Mouse (Mus musculus): ENCODE data around the gene Rnf213. TPM values are rescaled to one million over a fixed set of nuclear protein-coding genes. Genes with fewer than 3 reads are reported as not detected.

Rnf213 gene
- polyA plus RNA-seq, 1 experiment from 2014 or later: 8.5 TPM

DNA sequence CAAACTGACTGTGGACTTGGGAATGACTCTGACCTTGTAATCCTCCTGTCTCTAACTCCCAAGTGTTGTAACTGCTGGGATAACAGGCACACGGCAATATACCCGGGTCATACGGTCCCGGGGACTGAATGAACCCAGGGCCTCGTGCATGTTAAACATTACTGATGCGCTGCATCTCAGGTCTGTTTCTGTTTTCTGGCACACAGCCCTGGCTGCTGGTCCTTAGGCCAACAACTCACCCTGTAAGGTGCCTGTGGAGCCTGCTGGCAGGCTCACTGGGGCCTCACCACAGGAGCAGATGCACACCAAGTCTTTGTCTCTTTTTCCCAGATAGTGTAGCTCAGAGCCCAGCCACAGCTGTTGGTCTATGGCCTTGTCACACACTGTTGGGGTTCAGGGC, 14.5 kb downstream of the Rnf213 start:
- no peak for ATAC-seq (ENCODE audit: insufficient number of reproducible peaks, low FRiP score)
- Histone ChIP-seq H3K27me3 (replicated peaks) (no peaks in the 10 kb centered on the region), H3K27ac (ENCODE audit: poor library complexity, severe bottlenecking) (no peak overlapping the region), H3K9me3 (replicated peaks) (peaks cover 4% of the 10 kb centered on the region; the same call in 1 of the 2 replicates), H3K4me1 (replicated peaks) (no peaks in the 10 kb centered on the region), H3K4me2 (no peak overlapping the region), H3K36me3 (peaks cover 71% of the 10 kb centered on the region), H3K9ac (no peak overlapping the region), H3K4me3 (no peak overlapping the region)
- WGBS: 88% methylated on average over 6 of the region's 6 CpGs

DNA sequence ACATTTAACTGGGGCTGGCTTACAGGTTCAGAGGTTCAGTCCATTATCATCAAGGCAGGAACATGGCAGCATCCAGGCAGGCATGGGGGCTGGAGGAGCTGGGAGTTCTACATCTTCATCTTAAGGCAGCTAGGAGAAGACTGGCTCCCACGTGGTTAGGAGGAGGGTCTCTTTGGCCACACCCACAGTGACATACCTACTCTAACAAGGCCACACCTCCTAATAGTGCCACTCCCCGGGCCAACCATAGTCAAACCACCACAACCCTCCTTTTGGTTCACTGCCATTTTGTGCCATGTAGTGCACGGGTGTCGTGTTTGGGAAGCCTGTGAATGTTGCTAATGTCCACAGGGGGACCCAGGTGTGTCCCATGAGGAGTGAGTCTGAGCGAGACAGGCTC, 15.1 kb downstream of the Rnf213 start:
- Histone ChIP-seq H3K36me3 (peaks cover 68% of the 10 kb centered on the region), H3K9ac (no peak overlapping the region), H3K9me3 (replicated peaks) (peaks cover 4% of the 10 kb centered on the region; the same call in 1 of the 2 replicates), H3K4me3 (no peak overlapping the region), H3K27me3 (replicated peaks) (no peaks in the 10 kb centered on the region), H3K27ac (ENCODE audit: poor library complexity, severe bottlenecking) (no peak overlapping the region), H3K4me1 (replicated peaks) (no peaks in the 10 kb centered on the region), H3K4me2 (no peak overlapping the region)
- WGBS: 56% methylated on average over 5 of the region's 5 CpGs
- ATAC-seq (ENCODE audit: insufficient number of reproducible peaks, low FRiP score): no peak

DNA sequence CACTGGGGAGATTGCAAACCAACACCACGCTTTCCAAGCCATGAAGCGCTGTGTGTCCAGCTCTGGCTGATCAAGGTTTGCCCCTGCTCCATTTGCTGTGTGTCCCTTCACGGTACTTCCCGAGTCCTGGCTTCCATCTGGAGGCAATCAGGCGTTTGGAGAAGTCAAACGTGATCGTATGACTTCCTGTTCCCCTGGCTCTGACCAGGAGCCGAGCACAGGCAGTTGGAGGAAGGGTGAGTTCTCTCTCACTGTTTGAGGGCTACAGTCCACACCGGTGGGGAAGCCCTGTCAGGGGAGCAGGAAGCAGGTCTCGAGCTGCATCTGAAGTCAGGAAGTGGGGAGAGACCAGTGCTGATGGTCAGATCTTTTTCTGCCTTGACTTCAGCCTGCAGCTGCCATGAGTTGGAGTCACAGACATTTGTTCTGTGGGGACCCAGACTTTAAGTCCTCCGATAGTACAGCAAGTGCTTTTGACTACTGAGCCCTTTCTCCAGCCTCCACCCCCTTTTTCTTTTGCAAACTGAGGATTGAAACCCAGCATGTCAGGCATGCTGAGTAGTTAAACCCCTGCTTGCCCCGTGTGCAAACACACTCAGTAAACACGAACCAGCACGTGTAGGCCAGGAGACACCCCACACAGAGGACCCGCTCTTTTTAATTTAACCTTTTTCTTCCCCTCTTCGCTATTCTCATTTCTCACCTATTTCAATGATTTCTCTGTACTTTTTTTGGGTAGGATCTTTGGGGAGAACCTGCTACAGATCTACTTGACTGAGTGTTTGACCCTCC, 26.6 kb downstream of the Rnf213 start:
- no peak for ATAC-seq (ENCODE audit: insufficient number of reproducible peaks, low FRiP score)
- Histone ChIP-seq H3K36me3 (peaks cover 78% of the 10 kb centered on the region), H3K4me3 (no peak overlapping the region), H3K9me3 (replicated peaks) (no peaks in the 10 kb centered on the region), H3K9ac (no peak overlapping the region), H3K4me2 (no peak overlapping the region), H3K27ac (ENCODE audit: poor library complexity, severe bottlenecking) (no peak overlapping the region; the same call in 1 of the 2 replicates), H3K4me1 (replicated peaks) (peaks cover 13% of the 10 kb centered on the region; the same call in 1 of the 2 replicates), H3K27me3 (replicated peaks) (no peaks in the 10 kb centered on the region)
- 55% methylated on average over 16 of the region's 16 CpGs for WGBS

DNA sequence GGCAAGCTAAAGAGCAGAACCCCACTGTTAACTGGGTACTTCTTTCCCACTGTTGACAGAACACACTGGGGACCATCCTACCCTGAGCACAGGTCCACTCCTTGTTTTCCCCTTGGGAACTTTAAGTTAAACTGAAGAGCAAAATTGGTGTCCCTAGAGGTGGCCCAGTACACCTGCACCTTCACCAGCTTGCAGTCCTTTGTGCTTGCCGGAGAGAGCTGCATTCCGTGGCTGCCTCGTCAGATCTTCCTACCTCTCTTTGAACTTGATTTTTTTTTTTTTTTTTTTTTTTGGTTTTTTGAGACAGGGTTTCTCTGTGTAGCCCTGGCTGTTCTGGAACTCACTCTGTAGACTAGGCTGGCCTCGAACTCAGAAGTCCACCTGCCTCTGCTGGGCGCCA, 27.5 kb downstream of the Rnf213 start:
- Histone ChIP-seq H3K9me3 (replicated peaks) (no peaks in the 10 kb centered on the region), H3K36me3 (peaks cover 79% of the 10 kb centered on the region), H3K4me1 (replicated peaks) (peaks cover 13% of the 10 kb centered on the region; the same call in 1 of the 2 replicates), H3K4me3 (no peak overlapping the region), H3K4me2 (no peak overlapping the region), H3K27ac (ENCODE audit: poor library complexity, severe bottlenecking) (no peak overlapping the region), H3K27me3 (replicated peaks) (no peaks in the 10 kb centered on the region), H3K9ac (no peak overlapping the region)
- ATAC-seq (ENCODE audit: insufficient number of reproducible peaks, low FRiP score): no peak
- 81% methylated on average over 5 of the region's 5 CpGs for WGBS

DNA sequence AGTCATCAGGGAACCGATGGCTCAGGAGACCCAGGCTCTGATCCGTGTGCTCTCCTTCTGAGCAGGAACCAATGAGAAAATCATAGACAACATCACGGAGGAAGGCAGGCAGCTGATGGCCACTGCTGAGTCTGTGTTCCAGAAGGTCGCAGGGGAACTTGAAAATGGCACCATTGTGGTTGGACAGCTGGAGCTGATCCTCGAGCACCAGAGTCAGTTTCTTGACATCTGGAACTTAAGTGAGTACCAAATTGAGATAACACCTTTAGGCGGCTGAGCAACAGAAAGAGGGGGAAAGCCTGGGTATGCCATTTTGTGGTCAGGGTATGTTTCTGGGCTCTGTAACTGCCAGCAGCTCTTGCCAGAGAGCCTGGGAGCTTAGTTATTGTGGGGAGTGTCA, 34.5 kb downstream of the Rnf213 start:
- Histone ChIP-seq H3K9me3 (replicated peaks) (no peaks in the 10 kb centered on the region; the same call in 1 of the 2 replicates), H3K9ac (no peak overlapping the region), H3K27me3 (replicated peaks) (no peaks in the 10 kb centered on the region), H3K36me3 (peaks cover 59% of the 10 kb centered on the region), H3K4me3 (no peak overlapping the region), H3K27ac (ENCODE audit: poor library complexity, severe bottlenecking) (no peak overlapping the region), H3K4me1 (replicated peaks) (peaks cover 19% of the 10 kb centered on the region), H3K4me2 (no peak overlapping the region)
- no peak for ATAC-seq (ENCODE audit: insufficient number of reproducible peaks, low FRiP score)
- WGBS: 69% methylated on average over 6 of the region's 6 CpGs

DNA sequence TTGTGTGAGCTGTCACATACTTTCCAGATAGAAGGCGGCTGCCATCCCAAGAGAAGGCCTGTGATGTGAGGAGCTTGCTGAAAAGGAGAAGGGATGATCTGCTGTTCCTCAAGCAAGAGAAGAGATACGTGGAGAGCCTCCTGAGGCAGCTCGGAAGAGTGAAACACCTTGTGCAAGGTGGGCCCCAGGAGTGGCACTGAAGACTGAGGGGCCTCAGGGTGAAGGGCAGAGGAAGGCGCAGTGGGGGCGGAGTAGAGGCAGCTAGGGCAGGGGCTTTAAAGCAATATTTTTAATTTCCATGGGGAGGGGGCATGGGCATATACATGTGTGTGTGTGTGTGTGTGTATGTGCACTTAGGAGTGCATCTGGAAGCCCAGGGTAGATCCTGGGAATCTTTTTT, 35.1 kb downstream of the Rnf213 start:
- no peaks in the 10 kb centered on the region for H3K27me3 ChIP-seq (replicated peaks)
- peak overlapping the region; percentile 69 for H3K4me2 ChIP-seq
- 70% methylated on average over 5 of the region's 5 CpGs for WGBS
- no peaks in the 10 kb centered on the region; the same call in 1 of the 2 replicates for H3K9me3 ChIP-seq (replicated peaks)
- 0 out of 2 replicates have a peak, but pooled peaks have one; percentile 23 for ATAC-seq (ENCODE audit: insufficient number of reproducible peaks, low FRiP score)
- no peak overlapping the region for H3K27ac ChIP-seq (ENCODE audit: poor library complexity, severe bottlenecking)
- peak overlapping the region; percentile 34; the same call in 1 of the 2 replicates for H3K4me3 ChIP-seq
- peaks cover 59% of the 10 kb centered on the region for H3K36me3 ChIP-seq
- 0 out of 2 replicates have a peak overlapping the region, but pooled peaks have one; percentile 36 for H3K9ac ChIP-seq
- peaks cover 19% of the 10 kb centered on the region for H3K4me1 ChIP-seq (replicated peaks)

DNA sequence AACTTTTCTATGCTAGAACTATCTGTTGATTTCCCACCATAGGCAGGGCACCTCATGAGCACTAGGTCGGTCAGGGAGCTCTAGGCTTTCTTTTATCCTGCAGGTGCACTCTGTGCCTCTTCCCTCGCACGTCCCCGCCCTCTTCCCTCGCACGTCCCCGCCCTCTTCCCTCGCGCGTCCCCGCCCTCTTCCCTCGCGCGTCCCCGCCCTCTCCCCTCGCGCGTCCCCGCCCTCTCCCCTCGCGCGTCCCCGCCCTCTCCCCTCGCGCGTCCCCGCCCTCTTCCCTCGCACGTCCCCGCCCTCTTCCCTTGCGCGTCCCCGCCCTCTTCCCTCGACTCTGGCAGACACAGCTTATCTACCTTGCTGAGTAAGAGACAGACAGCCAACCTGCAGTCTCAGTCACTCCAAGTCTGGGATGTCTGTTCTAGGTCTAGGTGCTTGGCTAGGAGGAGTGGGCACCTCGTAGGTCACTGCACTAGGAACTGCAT, 35.8 kb downstream of the Rnf213 start:
- WGBS: 3% methylated on average over 26 of the region's 35 CpGs
- H3K4me1 ChIP-seq (replicated peaks): peaks cover 19% of the 10 kb centered on the region
- H3K36me3 ChIP-seq: peaks cover 59% of the 10 kb centered on the region
- no peaks in the 10 kb centered on the region for H3K27me3 ChIP-seq (replicated peaks)
- H3K4me3 ChIP-seq: peak overlapping the region; percentile 34
- 0 out of 2 replicates have a peak overlapping the region, but pooled peaks have one; percentile 36 for H3K9ac ChIP-seq
- no peaks in the 10 kb centered on the region; the same call in 1 of the 2 replicates for H3K9me3 ChIP-seq (replicated peaks)
- peak overlapping the region; percentile 69 for H3K4me2 ChIP-seq
- ATAC-seq (ENCODE audit: insufficient number of reproducible peaks, low FRiP score): peak; percentile 70; the same call in 1 of the 2 replicates
- H3K27ac ChIP-seq (ENCODE audit: poor library complexity, severe bottlenecking): no peak overlapping the region

DNA sequence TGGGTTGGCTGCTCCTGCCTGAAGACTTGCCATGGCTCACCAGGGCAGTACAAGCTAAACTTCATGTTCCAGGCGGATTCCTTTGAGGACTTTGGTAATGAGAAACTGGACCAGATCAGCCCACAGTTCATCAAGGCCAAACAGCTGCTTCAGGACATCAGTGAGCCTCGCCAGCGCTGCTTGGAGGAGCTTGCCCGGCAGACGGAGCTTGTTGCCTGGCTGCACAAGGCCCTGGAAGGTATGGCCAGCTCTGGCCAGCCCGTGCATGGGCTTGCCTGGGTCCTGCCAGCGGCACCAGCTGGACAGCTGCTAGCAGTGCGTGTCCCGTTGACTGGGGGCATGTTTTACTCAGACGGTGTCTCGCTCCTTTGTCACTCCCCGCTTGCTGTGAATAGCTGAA, 38.6 kb downstream of the Rnf213 start:
- ATAC-seq (ENCODE audit: insufficient number of reproducible peaks, low FRiP score): no peak
- no peak overlapping the region for H3K9ac ChIP-seq
- H3K36me3 ChIP-seq: peaks cover 60% of the 10 kb centered on the region
- 89% methylated on average over 12 of the region's 12 CpGs for WGBS
- H3K27me3 ChIP-seq (replicated peaks): no peaks in the 10 kb centered on the region
- peaks cover 19% of the 10 kb centered on the region for H3K4me1 ChIP-seq (replicated peaks)
- H3K9me3 ChIP-seq (replicated peaks): no peaks in the 10 kb centered on the region; the same call in 1 of the 2 replicates
- H3K4me3 ChIP-seq: no peak overlapping the region
- no peak overlapping the region for H3K27ac ChIP-seq (ENCODE audit: poor library complexity, severe bottlenecking)
- H3K4me2 ChIP-seq: no peak overlapping the region

DNA sequence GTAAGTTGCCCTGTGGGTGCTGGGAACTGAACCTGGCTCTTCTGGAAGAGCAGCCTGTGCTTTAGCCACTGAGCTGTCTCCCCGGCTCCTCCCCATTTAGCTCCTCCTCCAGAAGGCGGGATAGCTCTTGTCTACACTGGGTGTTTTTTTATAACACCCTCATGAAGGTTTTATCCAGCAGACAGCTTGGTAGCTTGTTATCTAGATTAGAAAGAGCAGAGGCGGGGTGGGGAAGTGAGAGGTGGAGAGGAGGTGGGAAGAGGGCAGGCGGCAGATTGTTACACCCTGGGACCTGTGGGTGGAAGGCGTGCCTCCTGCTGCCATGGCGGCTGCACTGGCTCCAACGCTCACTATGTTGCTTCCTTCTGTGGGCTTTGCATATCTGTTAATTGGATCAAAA, 39.8 kb downstream of the Rnf213 start:
- no peak overlapping the region for H3K4me3 ChIP-seq
- no peak overlapping the region for H3K9ac ChIP-seq
- WGBS: 58% methylated on average over 7 of the region's 7 CpGs
- peaks cover 13% of the 10 kb centered on the region for H3K4me1 ChIP-seq (replicated peaks)
- H3K36me3 ChIP-seq: peaks cover 65% of the 10 kb centered on the region
- H3K4me2 ChIP-seq: no peak overlapping the region
- no peak for ATAC-seq (ENCODE audit: insufficient number of reproducible peaks, low FRiP score)
- H3K27me3 ChIP-seq (replicated peaks): no peaks in the 10 kb centered on the region
- no peaks in the 10 kb centered on the region; the same call in 1 of the 2 replicates for H3K9me3 ChIP-seq (replicated peaks)
- no peak overlapping the region for H3K27ac ChIP-seq (ENCODE audit: poor library complexity, severe bottlenecking)

DNA sequence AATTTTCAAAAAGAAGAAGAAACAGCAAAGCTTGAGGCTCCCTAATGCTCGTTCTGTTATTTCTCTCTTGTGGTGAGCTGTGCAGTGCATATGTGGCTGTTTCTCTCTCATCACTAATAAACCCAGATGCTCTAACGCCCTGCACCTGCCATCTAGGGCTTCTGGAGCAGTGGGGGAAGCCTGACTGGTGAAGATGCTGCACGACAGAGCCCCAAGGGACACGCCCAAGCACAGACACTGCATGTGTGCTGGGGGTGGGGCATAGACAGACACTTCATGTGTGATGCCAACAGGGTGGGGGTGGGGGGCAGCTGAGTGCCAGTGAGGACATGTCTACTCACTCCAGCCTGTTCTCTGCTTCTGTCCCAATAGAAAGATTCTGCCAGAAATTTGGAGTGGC, 41.4 kb downstream of the Rnf213 start:
- Histone ChIP-seq H3K4me3 (no peak overlapping the region), H3K9ac (no peak overlapping the region), H3K36me3 (peaks cover 77% of the 10 kb centered on the region), H3K9me3 (replicated peaks) (no peaks in the 10 kb centered on the region; the same call in 1 of the 2 replicates), H3K4me1 (replicated peaks) (no peaks in the 10 kb centered on the region), H3K4me2 (no peak overlapping the region), H3K27ac (ENCODE audit: poor library complexity, severe bottlenecking) (no peak overlapping the region), H3K27me3 (replicated peaks) (no peaks in the 10 kb centered on the region)
- WGBS: 82% methylated on average over 4 of the region's 4 CpGs
- ATAC-seq (ENCODE audit: insufficient number of reproducible peaks, low FRiP score): no peak
